Mouse (Mus musculus) gonadal fat pad, adult 2 months (tissue): ENCODE measurements at regions not wholly inside any gene's neighbourhood (a gene's known extent, or its start where the extent isn't known, plus 50 kb on each side); places are given as distances from the start of the nearest gene placed in this dataset.

Experiments used
- DNase-seq: peaks from one replicate; pipeline ENCODE4 v3.0.0-alpha.2; 2012; ENCODE audit warnings: low read depth

GRCm38 (mm10) chr13:115673729-115674128, 572.0 kb upstream of the Itga1 start:
- no peak for DNase-seq

DNA sequence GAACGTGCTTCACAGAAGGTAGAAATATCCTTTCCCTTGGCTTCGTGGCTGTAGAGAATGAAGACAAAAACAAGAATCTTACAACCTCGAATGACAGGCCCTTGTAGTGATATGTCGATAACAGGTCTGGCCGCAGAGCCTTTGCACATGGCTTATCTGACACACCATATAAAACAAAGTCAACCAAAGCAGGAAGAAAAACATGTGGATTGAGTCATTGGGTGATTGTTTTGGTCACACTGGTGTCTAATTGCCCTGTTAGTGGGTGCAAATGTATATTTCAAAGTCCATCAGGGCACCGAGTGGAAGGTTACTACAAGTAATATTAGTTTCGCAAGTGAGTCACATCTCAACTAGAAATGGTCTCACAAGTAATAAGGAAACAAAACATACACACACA, 569.9 kb upstream of the Itga1 start:
- DNase-seq, result no peak

DNA sequence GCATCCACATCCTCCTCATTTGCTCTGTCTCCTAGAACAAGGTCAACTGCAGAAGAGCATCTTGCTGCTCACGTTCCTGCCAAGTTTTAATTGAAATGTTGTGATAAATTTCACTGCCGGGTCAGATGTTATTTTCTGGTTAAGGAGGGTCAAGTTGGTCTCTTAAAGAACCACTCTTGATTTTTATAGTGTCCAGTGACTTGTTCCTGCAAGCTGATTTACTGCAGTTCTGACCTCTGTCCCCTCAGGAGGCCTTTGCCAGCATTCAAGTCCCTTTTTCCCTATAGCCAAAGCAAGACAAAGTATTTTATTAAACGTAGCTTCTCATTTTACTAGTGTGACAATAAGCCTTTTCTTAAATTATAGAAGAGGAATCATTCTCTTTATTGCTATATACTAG, 567.8 kb upstream of the Itga1 start:
- DNase-seq, result no peak

GRCm38 (mm10) chr13:115655134-115655533, 553.4 kb upstream of the Itga1 start:
- DNase-seq, result no peak

GRCm38 (mm10) chr13:115652935-115653334, 551.2 kb upstream of the Itga1 start:
- no peak for DNase-seq

- no peak for DNase-seq
These were observed 550.6 kb upstream of the Itga1 start for GRCm38 (mm10) chr13:115652352-115652751.

GRCm38 (mm10) chr13:115631410-115632105, 529.8 kb upstream of the Itga1 start:
- DNase-seq, result no peak

DNA sequence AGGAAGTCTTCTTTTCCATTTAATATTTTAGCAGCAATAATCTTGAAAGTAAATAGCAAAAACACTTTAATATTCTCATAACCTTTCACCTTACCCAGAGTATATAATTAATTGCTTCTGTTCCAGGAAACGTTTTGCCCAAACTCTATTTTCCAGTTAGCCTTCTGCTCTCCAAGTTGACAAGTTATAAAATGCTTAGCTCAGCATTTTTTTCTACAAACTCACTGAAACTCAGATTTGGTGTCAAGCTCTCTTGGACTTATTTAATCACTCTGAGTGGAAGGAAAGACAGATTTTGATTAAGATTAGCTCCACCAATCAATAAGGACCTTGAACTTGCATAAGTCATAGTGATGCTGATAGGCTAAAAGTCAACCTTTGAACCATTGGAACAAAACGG, 528.8 kb upstream of the Itga1 start:
- DNase-seq, result no peak

GRCm38 (mm10) chr13:115613174-115613573, 511.4 kb upstream of the Itga1 start:
- DNase-seq, result no peak

DNA sequence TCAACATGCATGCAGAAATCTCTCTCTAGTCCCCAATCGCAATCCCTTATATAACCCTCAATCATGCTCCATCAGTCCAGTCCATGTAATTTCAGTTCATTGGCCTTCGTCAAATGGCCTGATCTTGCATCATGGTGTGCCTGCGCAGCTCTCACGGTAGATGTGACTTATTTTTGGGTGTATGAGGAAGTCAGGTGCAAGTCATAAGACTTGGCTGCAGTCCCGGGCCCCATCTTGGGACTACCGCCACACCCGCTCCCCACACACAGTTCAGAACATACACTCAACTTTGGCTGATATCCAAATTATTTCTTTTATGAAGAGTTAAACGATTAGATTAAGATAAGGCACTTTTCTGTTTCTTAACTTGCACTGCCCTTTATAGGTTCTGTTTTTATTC, 504.7 kb upstream of the Itga1 start:
- no peak for DNase-seq

- no peak for DNase-seq
These were observed 493.4 kb upstream of the Itga1 start for GRCm38 (mm10) chr13:115595126-115595671.

- no peak for DNase-seq
These were observed 474.2 kb upstream of the Itga1 start for GRCm38 (mm10) chr13:115575967-115576366.

DNA sequence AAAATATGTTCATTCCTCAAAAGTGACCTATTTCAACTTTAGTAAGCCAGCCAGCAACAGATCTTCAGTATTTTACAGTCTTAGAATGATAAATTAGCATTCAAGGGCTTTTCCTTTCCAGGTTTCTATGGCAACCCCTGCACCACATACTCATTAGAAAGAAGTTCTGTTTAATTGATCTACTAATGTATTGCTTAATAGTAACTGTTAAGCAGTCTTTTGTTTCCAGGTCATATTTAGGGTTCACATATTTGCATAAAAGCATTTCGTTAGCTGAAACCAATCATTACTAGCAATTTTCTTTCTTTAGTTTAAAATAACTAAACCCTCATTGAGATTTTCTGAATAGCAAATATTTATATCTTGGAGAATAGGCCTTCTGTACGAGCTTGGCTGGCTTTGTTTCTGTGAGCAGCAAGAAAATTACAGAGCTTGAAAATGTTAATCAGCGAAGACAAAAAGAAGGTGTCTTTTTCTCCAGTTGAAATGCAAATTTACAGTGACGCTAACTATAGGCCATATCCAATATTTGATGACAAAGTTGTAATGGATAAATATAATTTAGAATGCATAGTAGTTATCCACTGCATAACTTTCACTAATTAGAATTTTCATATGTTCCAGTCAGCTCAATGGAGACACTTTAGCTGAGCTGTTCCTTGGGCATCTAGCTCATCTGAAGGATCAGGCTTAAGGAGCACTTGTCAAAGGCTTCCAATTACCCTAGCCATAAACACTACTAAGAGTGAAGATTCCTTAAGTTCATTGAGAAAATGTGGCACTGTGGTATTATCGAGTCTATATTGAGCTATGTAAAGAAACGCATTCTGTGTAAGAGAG, 473.5 kb upstream of the Itga1 start:
- DNase-seq, result no peak

DNA sequence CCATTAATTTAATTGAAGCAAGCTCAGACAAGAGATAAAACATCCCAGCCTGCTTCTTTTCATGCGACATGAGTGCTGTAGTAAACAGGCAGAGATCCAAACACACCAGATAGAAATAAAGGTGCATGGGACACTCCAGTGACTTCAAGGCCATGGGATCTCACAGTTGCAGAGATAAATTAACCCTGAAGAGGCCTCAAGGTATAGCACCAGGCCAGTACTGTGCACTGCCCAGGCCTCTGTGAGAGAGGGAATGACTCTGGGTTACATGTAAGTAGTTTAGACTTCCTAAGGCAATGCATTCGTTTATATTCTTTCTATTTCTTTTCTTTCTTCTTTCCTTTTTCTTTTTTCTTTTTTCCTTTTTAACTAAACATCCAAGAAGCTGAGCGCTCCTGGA, 439.4 kb upstream of the Itga1 start:
- DNase-seq, result no peak

GRCm38 (mm10) chr13:115535900-115536299, 434.1 kb upstream of the Itga1 start:
- DNase-seq, result no peak

GRCm38 (mm10) chr13:115513914-115514313, 412.1 kb upstream of the Itga1 start:
- DNase-seq, result no peak

- DNase-seq, result no peak
These were observed 410.4 kb upstream of the Itga1 start for GRCm38 (mm10) chr13:115512214-115512613.

DNA sequence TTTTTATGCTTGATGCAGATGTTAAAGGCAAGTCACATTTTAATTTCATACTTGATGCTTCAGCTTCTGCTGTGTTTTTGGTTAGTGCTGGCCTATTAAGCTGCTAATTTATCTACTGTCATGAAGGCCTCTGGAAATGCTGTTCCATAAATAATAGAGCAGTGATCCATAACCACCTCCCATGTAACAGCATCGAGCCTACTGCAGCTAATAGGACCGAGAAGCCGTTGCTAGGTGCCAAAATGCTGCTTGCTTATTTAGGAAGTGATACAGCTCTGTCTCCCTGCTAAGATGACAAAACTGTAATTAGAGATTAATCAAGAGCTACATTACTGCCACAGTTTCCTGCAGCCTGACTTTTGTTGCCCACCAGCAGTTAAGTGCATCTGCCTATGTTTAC, 406.9 kb upstream of the Itga1 start:
- DNase-seq, result no peak

DNA sequence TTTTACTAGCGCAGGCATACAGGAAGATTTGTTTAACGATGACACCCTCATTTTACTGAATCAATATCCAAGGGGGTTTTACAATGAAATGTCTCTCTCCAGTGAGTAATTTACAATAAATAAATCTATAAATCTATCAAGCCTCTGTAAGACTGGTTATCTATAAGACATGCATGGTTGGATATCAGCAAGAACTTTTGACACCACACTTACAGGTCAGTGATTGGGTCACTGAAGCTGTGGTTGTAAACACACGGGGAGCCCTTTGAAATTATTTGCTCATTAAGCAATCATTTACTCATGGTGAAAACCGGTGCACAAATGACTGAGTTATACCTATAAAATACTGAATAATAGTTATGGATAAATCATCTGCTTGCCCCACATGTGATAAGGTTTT, 392.6 kb upstream of the Itga1 start:
- no peak for DNase-seq

GRCm38 (mm10) chr13:115475861-115476260, 374.1 kb upstream of the Itga1 start:
- DNase-seq, result no peak

- no peak for DNase-seq
These were observed 363.9 kb upstream of the Itga1 start for GRCm38 (mm10) chr13:115465689-115466088.

GRCm38 (mm10) chr13:115451244-115451643, 349.5 kb upstream of the Itga1 start:
- DNase-seq, result no peak
